Mouse (Mus musculus): ENCODE results near the gene Nmnat1.
"Not testable (repeated sequence)": the region's sequence is repeated elsewhere in the genome, so short reads cannot be mapped to it uniquely, and the experiment has no call there.

Nmnat1 gene

GRCm38 (mm10) chr4:149444964-149445701, 39.9 kb downstream of the Nmnat1 start:
- peak; percentile 59 to 79 for DNase-seq (ENCODE audit: low spot score in 2 of 2)

GRCm38 (mm10) chr4:149444465-149444864, 40.5 kb downstream of the Nmnat1 start:
- DNase-seq (ENCODE audit: low spot score in 2 of 2) = no peak

- no peak for DNase-seq (ENCODE audit: low spot score in 2 of 2)
Measured at GRCm38 (mm10) chr4:149442436-149442835, 42.6 kb downstream of the Nmnat1 start.

- no peak for DNase-seq (ENCODE audit: low spot score in 2 of 2)
Measured at GRCm38 (mm10) chr4:149440576-149440975, 44.4 kb downstream of the Nmnat1 start.

GRCm38 (mm10) chr4:149431887-149432286, 53.1 kb downstream of the Nmnat1 start:
- DNase-seq (ENCODE audit: low spot score in 2 of 2) = not testable (repeated sequence)

- no peak for DNase-seq (ENCODE audit: low spot score in 2 of 2)
Measured at GRCm38 (mm10) chr4:149429592-149429991, 55.4 kb downstream of the Nmnat1 start.

GRCm38 (mm10) chr4:149426325-149427199, 58.4 kb downstream of the Nmnat1 start, which contains the start of gene Ube4b:
Gene Ube4b, minus strand, starts transcription at chr4:149426749.
- DNase-seq (ENCODE audit: low spot score in 2 of 2) = peak; percentile 94 to 95

- peak; percentile 29 to 33 for DNase-seq (ENCODE audit: low spot score in 2 of 2)
Measured at GRCm38 (mm10) chr4:149425801-149426292, 59.2 kb downstream of the Nmnat1 start.

GRCm38 (mm10) chr4:149424755-149425154, 60.2 kb downstream of the Nmnat1 start:
- DNase-seq (ENCODE audit: low spot score in 2 of 2) = no peak

GRCm38 (mm10) chr4:149417854-149418365, 67.1 kb downstream of the Nmnat1 start:
- no peak for DNase-seq (ENCODE audit: low spot score in 2 of 2)

Measured in frontal cortex, postnatal 25 days (tissue).